Comparison of ENCODE assay signal across 33 mouse cellular contexts in genomic region chr5:38403612-38404011, GRCm38 (mm10).
DNase-seq lines count a peak whose midpoint lies in the region; ATAC-seq and TF ChIP-seq lines count a peak whose summit lies in the region.
"Had no signal": no experiment of that assay in that cellular context is flagged by ENCODE, and none has a peak within 500 bp of the region (broad histone marks: within the 10 kb centered on the region; RNA-seq: fewer than 3 reads in every experiment).

No protein-coding gene starts in this region.

- peak; percentile 31; the same call in 1 of the 2 replicates for TF ChIP-seq CTCF in hindbrain, postnatal 0 days (IDR thresholded peaks at IDR 0.05; ENCODE audit: low read depth)
- peak; percentile 31; the same call in 1 of the 2 replicates for TF ChIP-seq CTCF in midbrain, postnatal 0 days (IDR thresholded peaks at IDR 0.05)
- no peak for TF ChIP-seq CTCF in gastrocnemius, adult 2 months (IDR thresholded peaks at IDR 0.05)

- no peak for ATAC-seq in forebrain, embryonic 14.5 days
- no peak for ATAC-seq in forebrain, embryonic 15.5 days (replicated peaks)
- ATAC-seq in hindbrain, embryonic 11.5 days (ENCODE audit: low FRiP score) = 0 out of 2 replicates have a peak, but pooled peaks have one; percentile 53
- ATAC-seq in hindbrain, embryonic 14.5 days (ENCODE audit: low FRiP score) = no peak; the same call in 1 of the 2 replicates
- ATAC-seq in hindbrain, postnatal 0 days = peak; percentile 78
- peak; percentile 83 for ATAC-seq in midbrain, postnatal 0 days (ENCODE audit: low FRiP score)
- ATAC-seq: intestine, embryonic 15.5 days; lung, postnatal 0 days; Patski had no signal

- intact Hi-C loops in gastrocnemius, adult 2 months (cut with DNase I) = no loop called here

- no peaks in the 10 kb centered on the region for H3K36me3 ChIP-seq in forebrain, embryonic 14.5 days (ENCODE audit: control insufficient read depth, insufficient read depth, low read length)
- H3K36me3 ChIP-seq in forebrain, embryonic 15.5 days = no peaks in the 10 kb centered on the region
- H3K36me3 ChIP-seq in hindbrain, embryonic 11.5 days (ENCODE audit: control insufficient read depth, insufficient read depth, low read length) = no peaks in the 10 kb centered on the region
- H3K36me3 ChIP-seq in hindbrain, embryonic 14.5 days (replicated peaks; ENCODE audit: control insufficient read depth, insufficient read depth) = no peaks in the 10 kb centered on the region
- no peaks in the 10 kb centered on the region for H3K36me3 ChIP-seq in hindbrain, postnatal 0 days (ENCODE audit: insufficient read depth, low read length)
- H3K36me3 ChIP-seq in midbrain, postnatal 0 days (ENCODE audit: insufficient read depth, low read length) = no peaks in the 10 kb centered on the region
- H3K36me3 ChIP-seq: hindbrain, embryonic 15.5 days; intestine, embryonic 15.5 days; limb, embryonic 15.5 days; liver, embryonic 13.5 days; neural tube, embryonic 15.5 days had no signal

- no peak overlapping the region for H3K9ac ChIP-seq in forebrain, embryonic 14.5 days (ENCODE audit: low read length)
- no peak overlapping the region for H3K9ac ChIP-seq in forebrain, embryonic 15.5 days (replicated peaks)
- H3K9ac ChIP-seq in hindbrain, embryonic 11.5 days (ENCODE audit: low read depth, low read length) = no peak overlapping the region
- H3K9ac ChIP-seq in hindbrain, embryonic 14.5 days = no peak overlapping the region
- H3K9ac ChIP-seq in hindbrain, postnatal 0 days (replicated peaks; ENCODE audit: low read length) = no peak overlapping the region
- no peak overlapping the region for H3K9ac ChIP-seq in midbrain, postnatal 0 days (replicated peaks; ENCODE audit: low read length, poor library complexity, severe bottlenecking)
- H3K9ac ChIP-seq: hindbrain, embryonic 15.5 days; intestine, embryonic 15.5 days; limb, embryonic 15.5 days; liver, embryonic 13.5 days; neural tube, embryonic 15.5 days had no signal

- H3K4me3 ChIP-seq in forebrain, embryonic 14.5 days (ENCODE audit: low read depth, low read length) = no peak overlapping the region
- no peak overlapping the region for H3K4me3 ChIP-seq in forebrain, embryonic 15.5 days
- no peak overlapping the region for H3K4me3 ChIP-seq in hindbrain, embryonic 11.5 days (ENCODE audit: low read depth, low read length)
- H3K4me3 ChIP-seq in hindbrain, embryonic 14.5 days (replicated peaks; ENCODE audit: low read length) = no peak overlapping the region
- H3K4me3 ChIP-seq in hindbrain, postnatal 0 days (ENCODE audit: low read length) = no peak overlapping the region
- no peak overlapping the region for H3K4me3 ChIP-seq in midbrain, postnatal 0 days (ENCODE audit: low read depth, low read length)
- no peak overlapping the region for H3K4me3 ChIP-seq in gastrocnemius, adult 2 months
- H3K4me3 ChIP-seq: hindbrain, embryonic 15.5 days; intestine, embryonic 15.5 days; layer of hippocampus, adult 2 months; limb, embryonic 15.5 days; liver, embryonic 13.5 days; megakaryocyte, embryonic 14.5 days; neural tube, embryonic 15.5 days had no signal

- H3K4me1 ChIP-seq in forebrain, embryonic 14.5 days (ENCODE audit: control insufficient read depth, insufficient read depth, low read length) = no peaks in the 10 kb centered on the region
- H3K4me1 ChIP-seq in forebrain, embryonic 15.5 days = no peaks in the 10 kb centered on the region
- H3K4me1 ChIP-seq in hindbrain, embryonic 11.5 days (replicated peaks; ENCODE audit: control insufficient read depth, insufficient read depth, low read length) = no peaks in the 10 kb centered on the region
- H3K4me1 ChIP-seq in hindbrain, embryonic 14.5 days (replicated peaks; ENCODE audit: control insufficient read depth, insufficient read depth, low read length) = no peaks in the 10 kb centered on the region
- no peaks in the 10 kb centered on the region for H3K4me1 ChIP-seq in hindbrain, postnatal 0 days (ENCODE audit: insufficient read depth, low read length)
- H3K4me1 ChIP-seq in midbrain, postnatal 0 days (ENCODE audit: insufficient read depth, low read length) = no peaks in the 10 kb centered on the region
- H3K4me1 ChIP-seq: hindbrain, embryonic 15.5 days; intestine, embryonic 15.5 days; limb, embryonic 15.5 days; liver, embryonic 13.5 days; megakaryocyte, embryonic 14.5 days; neural tube, embryonic 15.5 days had no signal

- no peaks in the 10 kb centered on the region for H3K27me3 ChIP-seq in forebrain, embryonic 14.5 days (replicated peaks; ENCODE audit: control insufficient read depth, insufficient read depth, low read length)
- no peaks in the 10 kb centered on the region for H3K27me3 ChIP-seq in forebrain, embryonic 15.5 days
- H3K27me3 ChIP-seq in hindbrain, embryonic 11.5 days (ENCODE audit: control insufficient read depth, insufficient read depth, low read length) = no peaks in the 10 kb centered on the region
- no peaks in the 10 kb centered on the region for H3K27me3 ChIP-seq in hindbrain, embryonic 14.5 days (ENCODE audit: control insufficient read depth, insufficient read depth, low read length)
- no peaks in the 10 kb centered on the region for H3K27me3 ChIP-seq in hindbrain, postnatal 0 days (ENCODE audit: insufficient read depth, low read length)
- no peaks in the 10 kb centered on the region for H3K27me3 ChIP-seq in midbrain, postnatal 0 days (ENCODE audit: insufficient read depth, low read length)
- H3K27me3 ChIP-seq: hindbrain, embryonic 15.5 days; intestine, embryonic 15.5 days; limb, embryonic 15.5 days; liver, embryonic 13.5 days; megakaryocyte, embryonic 14.5 days; neural tube, embryonic 15.5 days; Patski had no signal

- no peak overlapping the region for H3K4me2 ChIP-seq in forebrain, embryonic 14.5 days (ENCODE audit: low read length)
- H3K4me2 ChIP-seq in forebrain, embryonic 15.5 days (replicated peaks) = no peak overlapping the region
- no peak overlapping the region for H3K4me2 ChIP-seq in hindbrain, embryonic 11.5 days (replicated peaks; ENCODE audit: low read depth, low read length)
- no peak overlapping the region for H3K4me2 ChIP-seq in hindbrain, embryonic 14.5 days (replicated peaks)
- H3K4me2 ChIP-seq in hindbrain, postnatal 0 days (ENCODE audit: low read depth, low read length) = no peak overlapping the region
- H3K4me2 ChIP-seq in midbrain, postnatal 0 days (ENCODE audit: low read depth, low read length, poor library complexity, severe bottlenecking) = no peak overlapping the region
- H3K4me2 ChIP-seq: hindbrain, embryonic 15.5 days; intestine, embryonic 15.5 days; limb, embryonic 15.5 days; liver, embryonic 13.5 days; neural tube, embryonic 15.5 days had no signal

- peak; percentile 25 for DNase-seq in forebrain, embryonic 14.5 days (ENCODE audit: low spot score)
- no peak for DNase-seq in hindbrain, embryonic 11.5 days (ENCODE audit: low spot score)
- no peak for DNase-seq in hindbrain, embryonic 14.5 days (ENCODE audit: low spot score)
- peak; percentile 37 for DNase-seq in hindbrain, postnatal 0 days (ENCODE audit: low spot score)
- peak; percentile 47 for DNase-seq in midbrain, postnatal 0 days (ENCODE audit: low spot score)
- DNase-seq in gastrocnemius, adult 2 months = no peak
- DNase-seq in urinary bladder, adult 18-20 months (ENCODE audit: low spot score in 2 of 2) = no peak
- DNase-seq: adrenal gland, postnatal 25 days; cerebellum, adult 8-10 months; cerebellum, postnatal 36 days; gastrocnemius, postnatal 14 days; heart, postnatal 14 days; kidney, adult 2 months; kidney, postnatal 36 days; layer of hippocampus, postnatal 36 days; left cerebral cortex, postnatal 4 days; liver, embryonic 13.5 days; lung, adult 18-20 months; lung, postnatal 4 days; right cerebral cortex, adult 18-20 months; right cerebral cortex, postnatal 4 days; thymus, adult 18-20 months; thymus, postnatal 25 days had no signal

- WGBS in forebrain, embryonic 14.5 days = 22% methylated on average over 3 of the region's 3 CpGs
- WGBS in forebrain, embryonic 15.5 days = 22% methylated on average over 3 of the region's 3 CpGs
- 41% methylated on average over 3 of the region's 3 CpGs for WGBS in hindbrain, embryonic 11.5 days
- WGBS in hindbrain, embryonic 14.5 days = 20% methylated on average over 3 of the region's 3 CpGs
- WGBS in hindbrain, postnatal 0 days = 24% methylated on average over 3 of the region's 3 CpGs
- 13% methylated on average over 3 of the region's 3 CpGs for WGBS in midbrain, postnatal 0 days

- no peaks in the 10 kb centered on the region for H3K9me3 ChIP-seq in forebrain, embryonic 14.5 days (replicated peaks; ENCODE audit: control insufficient read depth, low read length)
- H3K9me3 ChIP-seq in forebrain, embryonic 15.5 days = no peaks in the 10 kb centered on the region
- H3K9me3 ChIP-seq in hindbrain, embryonic 11.5 days (ENCODE audit: control insufficient read depth, low read length) = no peaks in the 10 kb centered on the region
- H3K9me3 ChIP-seq in hindbrain, embryonic 14.5 days (ENCODE audit: control insufficient read depth, low read length) = no peaks in the 10 kb centered on the region
- no peaks in the 10 kb centered on the region for H3K9me3 ChIP-seq in hindbrain, postnatal 0 days (ENCODE audit: low read length)
- no peaks in the 10 kb centered on the region for H3K9me3 ChIP-seq in midbrain, postnatal 0 days (ENCODE audit: low read length)
- H3K9me3 ChIP-seq: hindbrain, embryonic 15.5 days; intestine, embryonic 15.5 days; limb, embryonic 15.5 days; liver, embryonic 13.5 days; neural tube, embryonic 15.5 days had no signal

- H3K27ac ChIP-seq in forebrain, embryonic 14.5 days (ENCODE audit: low read depth, low read length) = no peak overlapping the region
- H3K27ac ChIP-seq in forebrain, embryonic 15.5 days (replicated peaks) = no peak overlapping the region
- no peak overlapping the region for H3K27ac ChIP-seq in hindbrain, embryonic 11.5 days (ENCODE audit: low read depth, low read length)
- H3K27ac ChIP-seq in hindbrain, embryonic 14.5 days = no peak overlapping the region
- H3K27ac ChIP-seq in hindbrain, postnatal 0 days = no peak overlapping the region
- H3K27ac ChIP-seq in midbrain, postnatal 0 days (ENCODE audit: low read depth, low read length) = peak overlapping the region; percentile 2; the same call in 1 of the 2 replicates
- H3K27ac ChIP-seq in gastrocnemius, adult 2 months = no peak overlapping the region
- H3K27ac ChIP-seq: hindbrain, embryonic 15.5 days; intestine, embryonic 15.5 days; layer of hippocampus, adult 2 months; limb, embryonic 15.5 days; liver, embryonic 13.5 days; neural tube, embryonic 15.5 days; stomach, postnatal 0 days had no signal

Comparison
In these comparisons a context has a peak if more than half of its experiments do, and no peak if none do; other contexts are left out.
1. ATAC-seq: peak in hindbrain, embryonic 11.5 days (single experiment), hindbrain, postnatal 0 days (single experiment) and midbrain, postnatal 0 days (single experiment); none in forebrain, embryonic 14.5 days (single experiment), forebrain, embryonic 15.5 days (single experiment) and hindbrain, embryonic 14.5 days (single experiment).
2. DNase-seq: peak in forebrain, embryonic 14.5 days (single experiment), hindbrain, postnatal 0 days (single experiment) and midbrain, postnatal 0 days (single experiment); none in hindbrain, embryonic 11.5 days (single experiment), hindbrain, embryonic 14.5 days (single experiment), gastrocnemius, adult 2 months (single experiment) and urinary bladder, adult 18-20 months (0 of 2).